In the genomic region with DNA sequence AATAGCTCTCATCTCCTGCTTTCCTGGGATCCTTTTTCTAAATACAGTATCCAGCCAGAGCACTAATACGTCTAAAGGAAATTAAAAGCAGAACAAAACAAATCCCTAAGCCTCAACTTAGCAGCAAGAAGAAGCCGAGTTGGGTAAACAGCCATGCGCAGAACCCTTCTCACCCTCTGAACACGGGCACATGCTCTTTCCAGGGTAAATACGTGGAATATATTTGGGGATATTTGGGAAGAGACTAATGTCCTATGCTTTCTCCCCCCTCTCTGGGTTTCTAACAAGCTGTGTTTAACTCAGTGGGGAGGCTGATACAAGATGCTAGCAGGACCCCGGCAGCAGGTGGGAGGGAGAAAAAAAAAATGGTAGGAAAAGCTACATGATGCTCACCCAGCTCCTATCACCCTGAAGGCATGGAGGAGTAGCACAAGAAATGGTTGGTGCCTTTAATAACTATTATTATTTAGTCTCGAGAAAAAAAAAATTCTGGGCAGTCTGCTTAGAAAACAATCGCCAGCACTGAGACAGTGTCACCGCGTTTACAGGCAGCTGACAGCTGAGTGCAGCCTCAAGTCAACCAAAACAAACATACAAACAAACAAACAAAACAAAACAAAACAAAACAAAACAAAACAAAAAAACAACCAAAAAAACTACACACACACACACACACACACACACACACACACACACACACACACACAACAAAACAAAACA, we compare ENCODE assay signal across 8 mouse cellular contexts.
DNase-seq lines count a peak whose midpoint lies in the region; ATAC-seq lines count a peak whose summit lies in the region.

No protein-coding gene starts in this region.

- no peaks in the 10 kb centered on the region for H3K27me3 ChIP-seq in heart, embryonic 14.5 days (ENCODE audit: control insufficient read depth, insufficient read depth, low read length)
- no peaks in the 10 kb centered on the region for H3K27me3 ChIP-seq in embryonic facial prominence, embryonic 15.5 days
- no peaks in the 10 kb centered on the region for H3K27me3 ChIP-seq in limb, embryonic 15.5 days

- intact Hi-C loops in heart, postnatal 25 days (cut with DNase I) = loop anchor here (5.0 kb wide), 2 partner anchors 508 to 528 kb away; no protein-coding TSS in a partner anchor

- H3K4me2 ChIP-seq in heart, embryonic 14.5 days (ENCODE audit: low read length) = peak overlapping the region; percentile 59
- peak overlapping the region; percentile 51 for H3K4me2 ChIP-seq in embryonic facial prominence, embryonic 15.5 days (replicated peaks)
- H3K4me2 ChIP-seq in limb, embryonic 15.5 days = peak overlapping the region; percentile 43

- no peak overlapping the region for H3K9ac ChIP-seq in heart, embryonic 14.5 days (ENCODE audit: low read length)
- H3K9ac ChIP-seq in embryonic facial prominence, embryonic 15.5 days = no peak overlapping the region
- no peak overlapping the region for H3K9ac ChIP-seq in limb, embryonic 15.5 days

- no peak overlapping the region for H3K27ac ChIP-seq in heart, embryonic 14.5 days (replicated peaks in 1 of 2; ENCODE audit: control insufficient read depth in 1 of 2, insufficient read depth in 1 of 2, low read depth in 2 of 2, low read length in 2 of 2)
- 0 out of 2 replicates have a peak overlapping the region, but pooled peaks have one; percentile 25 for H3K27ac ChIP-seq in embryonic facial prominence, embryonic 15.5 days (replicated peaks)
- H3K27ac ChIP-seq in limb, embryonic 15.5 days = no peak overlapping the region; the same call in 1 of the 2 replicates

- no peaks in the 10 kb centered on the region for H3K9me3 ChIP-seq in heart, embryonic 14.5 days (ENCODE audit: control insufficient read depth, low read length)
- no peaks in the 10 kb centered on the region for H3K9me3 ChIP-seq in embryonic facial prominence, embryonic 15.5 days (replicated peaks)
- H3K9me3 ChIP-seq in limb, embryonic 15.5 days = no peaks in the 10 kb centered on the region

- no peaks in the 10 kb centered on the region; a peak in 1 of 4 replicates for H3K4me1 ChIP-seq in heart, embryonic 14.5 days (ENCODE audit: control insufficient read depth in 2 of 2, insufficient read depth in 2 of 2, low read length in 2 of 2)
- H3K4me1 ChIP-seq in embryonic facial prominence, embryonic 15.5 days = peaks cover 5% of the 10 kb centered on the region; the same call in 1 of the 2 replicates
- H3K4me1 ChIP-seq in limb, embryonic 15.5 days = peaks cover 5% of the 10 kb centered on the region

- DNase-seq in heart, postnatal 25 days (ENCODE audit: low spot score) = no peak
- DNase-seq in gastrocnemius, postnatal 4 days (ENCODE audit: low spot score in 2 of 2) = no peak
- DNase-seq in urinary bladder, postnatal 25 days (ENCODE audit: low spot score) = no peak

- H3K4me3 ChIP-seq in heart, embryonic 14.5 days (ENCODE audit: control insufficient read depth in 1 of 2, insufficient read depth in 1 of 2, low read depth in 1 of 2, low read length in 2 of 2) = peak overlapping the region; percentile 22 to 27; a peak in 3 of 4 replicates
- peak overlapping the region; percentile 31 for H3K4me3 ChIP-seq in embryonic facial prominence, embryonic 15.5 days (replicated peaks)
- peak overlapping the region; percentile 16; the same call in 1 of the 2 replicates for H3K4me3 ChIP-seq in limb, embryonic 15.5 days

- H3K36me3 ChIP-seq in heart, embryonic 14.5 days (ENCODE audit: control insufficient read depth, insufficient read depth, low read length) = no peaks in the 10 kb centered on the region
- no peaks in the 10 kb centered on the region for H3K36me3 ChIP-seq in embryonic facial prominence, embryonic 15.5 days
- no peaks in the 10 kb centered on the region for H3K36me3 ChIP-seq in limb, embryonic 15.5 days

- 66% methylated on average over 10 of the region's 10 CpGs for WGBS in heart, embryonic 14.5 days
- 23% methylated on average over 10 of the region's 10 CpGs for whole genome bisulfite sequencing in embryonic facial prominence, embryonic 15.5 days
- WGBS in limb, embryonic 15.5 days = 48% methylated on average over 10 of the region's 10 CpGs

- no peak for ATAC-seq in heart, embryonic 14.5 days (ENCODE audit: insufficient number of reproducible peaks, insufficient read depth, low FRiP score, low read depth)
- ATAC-seq in activated CD4-positive, CD25-positive, alpha-beta regulatory T cell, adult 4 months = peak; percentile 11
- no peak for ATAC-seq in embryonic facial prominence, embryonic 15.5 days (ENCODE audit: insufficient number of reproducible peaks, low FRiP score, low TSS enrichment, low read depth)
- no peak for ATAC-seq in limb, embryonic 15.5 days (ENCODE audit: insufficient number of reproducible peaks, low FRiP score, low TSS enrichment, low read depth)
- ATAC-seq in inflammation-experienced regulatory T-cells, adult 6 months = no peak
